Mouse (Mus musculus) 3134 (cell line): ENCODE measurements at regions not wholly inside any gene's neighbourhood (a gene's known extent, or its start where the extent isn't known, plus 50 kb on each side); places are given as distances from the start of the nearest gene placed in this dataset.
"Not testable (repeated sequence)": the region's sequence is repeated elsewhere in the genome, so short reads cannot be mapped to it uniquely, and the experiment has no call there.

Experiments
- DNase-seq: peaks from one replicate; pipeline ENCODE4 v3.0.0-alpha.2; 2011; ENCODE audit warnings: low spot score; ENCODE audit not compliant: insufficient read length; ENCODE audit errors: extremely low read depth

DNA sequence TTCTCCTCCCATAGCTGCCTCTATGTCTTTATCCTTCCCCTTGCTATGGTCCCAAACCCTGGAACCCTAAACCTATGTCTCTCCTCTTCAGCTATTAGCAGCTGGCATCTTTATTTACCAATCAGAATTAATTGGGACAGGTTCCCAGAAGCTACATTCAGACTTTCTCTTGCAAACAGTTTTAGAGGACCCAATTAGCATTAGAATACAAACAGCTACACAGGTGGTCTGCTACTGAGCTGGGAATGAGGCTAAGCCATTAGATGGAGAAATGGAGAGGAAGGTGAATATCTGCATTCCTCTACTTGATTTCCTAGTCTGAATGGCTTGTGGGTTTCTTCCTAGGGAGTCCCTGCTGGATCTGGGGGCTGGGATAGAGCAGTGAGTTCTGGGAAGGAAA, 611.9 kb downstream of the A830018L16Rik start:
- DNase-seq: no peak

DNA sequence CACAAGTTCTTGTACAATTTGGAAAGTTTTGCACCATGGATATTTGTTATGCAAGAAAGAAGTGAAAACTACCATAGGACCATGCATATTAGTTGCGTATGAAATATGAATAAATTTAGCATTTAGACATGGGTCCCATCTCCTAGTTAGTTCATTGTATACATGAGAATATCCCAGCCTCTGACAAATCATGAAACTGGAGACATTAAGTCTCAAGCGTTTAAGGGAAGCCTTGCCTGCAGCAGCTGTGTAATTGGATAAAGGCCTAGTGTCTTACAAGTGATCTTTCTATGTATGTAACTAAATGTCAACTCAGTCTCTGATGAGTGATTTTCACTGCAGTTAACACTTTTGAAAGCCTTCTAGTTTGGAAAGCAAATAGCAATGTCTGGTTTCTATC, 613.5 kb downstream of the A830018L16Rik start:
- no peak for DNase-seq

DNA sequence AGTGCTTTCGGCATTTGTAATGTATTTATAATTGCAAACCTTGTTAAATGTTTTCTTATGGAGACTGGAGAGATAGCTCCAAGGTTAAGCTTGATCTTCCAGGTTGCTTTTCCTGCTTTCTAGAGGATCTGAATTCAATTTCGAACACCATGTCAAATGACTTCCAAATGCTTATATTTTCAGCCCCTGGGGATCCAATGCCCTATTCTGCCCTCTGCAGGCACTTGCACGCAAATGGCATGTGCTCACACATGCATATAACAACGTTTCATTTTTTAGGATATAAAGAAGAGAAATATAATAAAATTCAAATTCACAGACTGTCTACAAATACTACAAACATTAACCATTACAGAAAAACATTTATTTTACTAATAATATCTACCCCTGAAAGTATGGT, 614.2 kb downstream of the A830018L16Rik start:
- DNase-seq: no peak

DNA sequence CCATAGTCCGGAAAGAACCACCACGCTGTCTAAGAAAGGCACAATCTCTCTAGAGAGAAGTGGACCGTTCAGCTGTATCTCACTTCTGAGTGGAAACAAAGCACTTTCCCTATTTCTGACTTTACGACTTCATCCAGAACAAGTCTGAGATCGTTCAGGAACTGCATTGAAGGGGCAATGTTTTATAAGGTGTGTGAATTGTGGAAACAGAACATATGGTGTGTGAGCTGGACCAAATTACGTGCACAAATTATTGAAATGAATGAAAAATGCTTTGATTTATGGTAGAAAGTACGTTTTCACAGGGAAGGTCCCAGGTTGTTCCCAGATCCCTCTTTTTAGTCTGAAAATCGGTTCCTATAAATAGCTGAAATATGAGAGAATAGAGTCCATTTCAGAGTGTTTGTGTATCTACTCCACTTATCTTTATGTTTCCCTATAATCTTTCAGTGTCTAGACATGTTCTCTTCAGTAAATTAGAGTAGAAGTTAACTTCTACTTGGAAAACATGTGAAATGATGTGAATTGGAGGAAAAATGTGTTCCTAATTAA, 638.1 kb downstream of the A830018L16Rik start:
- no peak for DNase-seq

DNA sequence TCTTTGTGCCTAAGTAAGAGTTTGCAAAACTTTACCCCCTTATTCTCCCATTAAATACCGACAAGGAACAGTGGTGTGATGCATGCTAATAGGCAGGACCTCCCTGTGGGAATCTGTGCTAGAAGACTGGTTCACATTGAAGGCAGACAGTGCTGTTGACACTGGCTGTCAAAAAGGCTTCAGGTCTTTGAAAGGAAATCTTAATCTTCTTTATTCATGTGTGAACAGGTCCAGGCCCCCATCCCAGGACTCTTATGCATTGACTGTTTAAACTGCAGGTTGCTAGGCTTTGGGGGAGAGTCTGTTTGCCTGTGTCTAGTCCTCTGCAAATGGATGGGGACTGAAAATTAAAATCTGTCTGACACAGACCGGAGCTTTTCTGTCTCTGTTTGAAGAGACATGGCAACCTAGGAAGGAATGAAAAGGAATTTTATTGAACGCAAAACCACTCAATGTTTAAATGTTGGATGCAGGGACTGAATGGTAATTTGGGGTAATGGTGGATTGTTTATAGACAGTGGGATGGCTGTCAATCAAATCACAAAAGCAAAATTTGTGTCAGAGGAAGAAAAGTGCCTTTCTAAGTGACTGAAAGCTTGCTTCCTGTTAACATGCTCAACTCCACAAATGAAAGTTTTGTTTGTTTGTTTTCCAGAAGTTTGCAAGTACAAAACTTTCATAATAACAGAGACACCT, 642.1 kb downstream of the A830018L16Rik start:
- DNase-seq: no peak

DNA sequence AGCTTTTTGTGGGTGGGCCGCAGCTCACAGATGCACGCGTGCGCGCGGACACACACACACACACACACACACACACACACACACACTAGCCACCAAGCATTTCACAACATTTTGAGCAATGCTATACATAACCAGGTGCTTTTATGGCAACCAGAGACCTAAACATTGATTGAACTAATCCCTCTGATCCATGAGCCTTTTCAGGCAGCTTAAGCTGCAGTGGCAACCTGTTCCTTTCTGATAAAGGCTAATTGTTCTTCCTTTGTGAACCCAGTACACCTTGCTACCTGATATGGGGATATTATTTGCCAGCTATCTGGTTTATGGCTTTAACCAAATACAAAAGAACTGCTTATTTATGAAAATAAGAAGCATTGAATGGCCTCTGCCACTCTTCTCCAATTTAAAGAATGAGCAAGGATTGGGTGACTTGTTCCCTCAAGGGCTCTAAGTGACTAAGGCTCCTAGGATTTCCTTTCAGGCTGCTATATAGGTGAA, 651.2 kb downstream of the A830018L16Rik start:
- no peak for DNase-seq

DNA sequence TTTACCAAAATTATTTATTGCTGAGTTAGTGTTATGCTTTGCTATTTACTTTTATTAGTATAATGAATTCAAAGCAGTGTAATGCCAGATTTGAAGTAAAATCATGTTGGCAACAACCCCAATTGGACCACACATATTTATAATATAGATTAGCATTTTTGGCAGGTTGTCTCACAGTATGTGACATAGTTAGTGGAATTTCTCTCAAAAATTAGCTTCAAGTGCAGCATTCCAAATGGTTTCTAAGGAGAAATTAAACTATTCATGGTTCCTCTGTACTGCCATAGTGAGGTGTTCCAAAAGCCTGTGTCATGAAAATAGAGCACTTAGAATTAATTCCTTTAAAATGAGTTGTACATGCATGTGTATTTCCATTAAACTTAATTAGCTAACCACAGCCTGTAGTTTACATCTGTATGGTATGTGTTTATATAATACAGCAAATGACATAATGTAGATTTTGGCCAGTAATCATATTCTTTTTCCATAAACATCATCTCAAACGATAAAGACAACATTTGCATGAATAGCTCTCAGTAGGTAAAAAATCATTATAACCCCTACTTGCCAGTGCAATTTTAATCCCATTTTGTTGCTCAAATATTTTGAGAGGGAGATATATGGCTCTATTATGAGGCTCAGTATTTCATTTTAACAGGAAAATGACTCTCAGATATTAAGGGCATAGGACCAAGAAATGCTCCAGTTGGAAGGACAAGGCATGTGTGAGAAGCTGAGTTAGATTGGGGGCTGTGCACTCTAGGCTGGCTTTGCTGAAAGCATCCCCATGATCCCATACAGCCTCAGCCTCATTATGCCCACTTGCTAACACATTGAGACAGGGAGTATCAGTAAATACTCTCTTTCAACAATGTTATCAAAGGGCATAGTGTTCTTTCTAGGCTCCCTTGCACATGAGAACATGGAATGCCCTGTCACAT, 678.9 kb downstream of the A830018L16Rik start:
- no peak for DNase-seq

DNA sequence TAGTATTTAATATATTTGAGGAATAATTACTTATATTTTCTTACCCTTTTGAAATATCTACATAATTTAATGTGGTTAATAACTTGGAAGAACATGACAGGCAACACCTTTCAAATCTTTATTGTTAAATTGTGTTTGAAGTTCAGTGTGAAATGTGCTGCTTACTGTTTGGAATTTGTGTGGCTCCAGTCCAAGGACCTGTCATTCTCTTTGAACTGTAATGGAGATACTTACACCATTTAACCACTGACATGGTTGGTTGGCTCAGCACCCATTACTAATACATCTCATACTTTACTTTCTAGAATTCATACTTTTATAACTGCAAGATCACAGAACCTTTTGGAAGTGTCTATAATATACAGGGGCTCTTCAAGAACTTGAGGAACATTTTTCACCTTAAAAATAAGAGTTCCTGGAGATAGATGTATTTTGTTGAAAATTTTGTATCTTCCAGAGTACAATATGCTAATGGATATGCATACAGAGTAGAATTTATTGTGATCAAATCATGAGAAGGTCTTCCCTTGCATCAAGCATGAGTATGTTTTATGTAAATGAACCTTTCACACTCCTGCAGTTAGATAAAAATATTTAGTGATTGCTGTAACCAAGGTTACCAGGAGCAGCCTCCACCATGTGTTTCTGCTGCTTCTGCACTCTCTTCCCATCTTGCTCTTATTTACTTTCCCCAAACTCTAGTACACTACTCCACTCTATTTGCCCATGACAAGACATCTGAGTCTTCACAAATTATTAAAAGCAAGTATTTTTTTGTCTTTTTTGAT, 701.3 kb downstream of the A830018L16Rik start:
- no peak for DNase-seq

DNA sequence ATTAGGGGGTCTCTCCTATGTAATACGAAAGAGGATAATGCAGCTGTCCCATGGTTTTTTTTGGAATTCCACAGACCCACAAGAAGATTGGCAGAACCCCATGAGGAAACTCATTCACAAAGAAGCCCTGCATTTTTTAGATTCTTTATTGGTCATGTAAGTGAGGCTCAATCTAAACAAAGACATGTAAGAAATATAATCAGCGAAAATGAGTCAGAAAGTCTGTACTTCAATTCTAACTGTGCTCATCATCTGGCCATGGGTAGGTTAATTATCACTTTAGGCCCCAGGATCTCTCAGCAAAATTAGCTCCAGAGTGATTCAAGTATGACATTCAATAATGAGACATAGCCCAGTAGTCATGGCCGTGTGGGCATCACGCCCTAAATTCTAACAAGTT, 703.2 kb downstream of the A830018L16Rik start:
- no peak for DNase-seq

DNA sequence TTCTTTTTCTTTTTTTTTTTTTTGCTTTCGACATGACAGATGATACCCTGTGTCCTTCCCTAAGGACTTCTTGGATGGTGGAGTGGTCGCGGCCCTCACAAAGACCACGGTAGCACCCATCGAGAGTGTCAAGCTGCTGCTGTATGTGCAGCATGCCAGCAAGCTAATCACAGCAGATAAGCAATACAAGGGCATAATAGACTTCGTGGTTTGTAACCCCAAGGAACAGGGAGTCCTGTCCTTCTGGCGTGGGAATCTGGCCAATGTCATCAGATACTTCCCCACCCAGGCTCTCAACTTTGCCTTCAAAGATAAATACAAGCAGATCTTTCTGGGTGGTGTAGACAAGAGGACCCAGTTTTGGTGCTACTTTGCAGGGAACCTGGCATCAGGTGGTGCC, 707.0 kb downstream of the A830018L16Rik start:
- DNase-seq: no peak

DNA sequence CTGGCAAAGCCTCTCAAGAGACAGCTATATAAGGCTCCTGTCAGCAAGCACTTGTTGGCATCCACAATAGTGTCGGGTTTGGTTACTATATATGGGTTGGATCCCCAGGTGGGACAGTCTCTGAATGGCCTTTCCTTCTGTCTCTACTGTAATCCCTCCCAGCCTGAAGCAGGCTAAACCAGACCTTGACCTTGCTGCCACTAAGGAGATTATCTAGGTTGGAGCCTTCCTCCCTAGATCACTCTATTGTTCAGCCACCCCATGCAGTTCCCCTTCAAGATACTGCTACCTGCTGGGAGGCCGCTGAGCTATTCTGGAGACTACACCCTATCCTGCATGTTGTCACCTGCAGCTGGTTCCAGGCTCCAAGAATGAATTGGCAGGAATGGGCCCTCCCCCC, 712.7 kb downstream of the A830018L16Rik start:
- DNase-seq: not testable (repeated sequence)

DNA sequence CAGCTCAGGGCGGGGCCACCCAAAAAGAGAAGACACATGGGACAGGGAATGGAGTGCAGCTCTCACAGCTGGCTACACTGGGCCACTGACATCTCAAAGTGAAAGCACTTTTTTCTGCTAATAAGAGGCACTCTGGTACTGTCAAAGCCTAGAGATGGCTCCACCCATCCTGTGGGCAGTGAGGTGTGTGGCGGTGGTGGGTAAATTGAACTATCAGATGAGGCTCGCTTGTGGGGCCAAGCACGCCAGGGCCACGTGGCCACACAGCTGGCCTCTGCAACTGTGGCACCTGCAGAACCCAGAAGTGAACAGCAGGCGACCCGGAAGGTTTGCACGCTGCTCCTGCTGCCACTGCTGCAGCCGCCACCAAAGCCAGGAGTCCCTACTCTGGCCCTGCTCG, 756.6 kb downstream of the A830018L16Rik start:
- peak; percentile 1 for DNase-seq

DNA sequence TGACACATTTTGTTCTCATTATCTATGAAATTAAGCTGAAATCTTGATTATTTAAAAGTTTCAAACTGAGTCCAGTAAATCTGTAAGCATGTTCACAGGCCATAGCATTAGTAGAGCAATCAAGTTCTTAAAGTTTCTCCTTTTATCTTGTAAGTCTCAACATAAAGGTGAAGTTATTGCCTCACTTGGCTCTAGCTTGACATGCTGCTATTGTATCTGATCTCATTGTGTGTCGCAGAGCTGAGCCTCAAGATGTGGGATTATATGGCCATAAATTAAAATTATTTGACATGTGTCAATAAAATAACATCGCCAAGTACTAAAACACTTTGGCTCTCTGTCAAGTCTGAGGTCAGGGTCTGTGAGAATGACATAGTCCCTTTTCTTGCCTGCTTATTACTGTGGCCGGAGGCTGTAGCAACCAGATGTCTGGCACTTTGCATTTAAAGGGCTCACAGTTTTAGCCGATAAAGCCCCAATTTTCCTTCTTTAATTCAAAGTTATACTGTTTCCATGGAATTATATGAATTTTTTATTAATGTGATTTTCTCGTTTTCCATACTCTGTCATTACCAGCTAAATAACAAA, 775.8 kb downstream of the A830018L16Rik start:
- DNase-seq: no peak

DNA sequence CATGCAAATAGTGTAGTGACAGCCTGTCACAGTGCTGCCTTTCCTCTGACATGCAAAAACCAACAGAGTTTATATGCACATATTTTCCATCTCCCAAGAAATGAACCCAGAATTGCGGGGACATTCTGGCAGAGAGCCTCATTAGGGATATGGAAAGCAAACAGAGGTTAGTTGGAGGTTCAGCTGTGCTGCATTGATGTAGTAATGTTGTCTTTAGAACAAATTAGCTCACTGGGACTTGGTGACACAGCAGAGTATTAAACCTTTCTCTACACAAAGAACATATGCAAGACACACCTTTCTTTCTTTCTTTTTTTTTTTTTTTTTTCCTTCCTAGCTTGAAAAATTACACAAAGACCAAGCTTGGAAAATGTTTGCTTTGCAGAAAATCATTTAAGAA, 778.7 kb downstream of the A830018L16Rik start:
- DNase-seq: no peak

DNA sequence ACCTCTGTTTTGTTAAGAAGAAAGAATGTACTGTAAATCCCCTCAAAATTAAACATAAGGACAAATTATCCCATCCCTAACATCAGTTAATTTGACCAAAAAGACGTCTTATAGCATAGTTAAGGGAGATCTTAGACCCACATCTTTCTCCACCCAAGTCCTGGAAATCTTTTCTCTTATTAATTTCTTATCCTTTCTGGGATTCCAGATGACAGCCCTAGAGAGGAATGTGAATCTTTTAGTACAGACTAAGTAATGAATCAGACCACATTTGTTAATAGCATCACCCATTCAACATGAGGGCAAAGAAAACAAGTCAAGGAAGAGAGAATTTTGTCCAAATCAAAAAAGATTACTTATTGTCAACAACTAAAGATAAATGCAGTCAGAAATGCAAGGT, 817.2 kb downstream of the A830018L16Rik start:
- DNase-seq: no peak

DNA sequence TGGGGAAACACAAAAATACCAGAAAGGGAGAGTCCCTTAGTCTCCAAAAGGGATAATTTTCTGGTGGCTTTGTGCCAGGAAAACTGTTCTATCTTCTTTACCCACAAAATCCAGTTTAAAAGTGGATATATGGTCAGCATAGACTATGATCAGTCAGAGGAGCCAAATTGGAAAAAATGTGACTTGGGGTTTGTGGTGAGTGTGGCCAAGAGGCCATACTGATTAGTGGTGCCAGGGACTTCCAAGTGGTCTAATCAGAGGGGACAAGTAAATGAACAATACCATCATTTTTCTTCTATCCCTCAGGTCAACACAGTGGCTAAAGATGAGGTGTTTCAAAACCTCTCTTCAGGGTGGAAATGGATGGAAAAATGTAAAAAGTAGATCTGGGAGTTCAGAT, 828.2 kb downstream of the A830018L16Rik start:
- DNase-seq: no peak

DNA sequence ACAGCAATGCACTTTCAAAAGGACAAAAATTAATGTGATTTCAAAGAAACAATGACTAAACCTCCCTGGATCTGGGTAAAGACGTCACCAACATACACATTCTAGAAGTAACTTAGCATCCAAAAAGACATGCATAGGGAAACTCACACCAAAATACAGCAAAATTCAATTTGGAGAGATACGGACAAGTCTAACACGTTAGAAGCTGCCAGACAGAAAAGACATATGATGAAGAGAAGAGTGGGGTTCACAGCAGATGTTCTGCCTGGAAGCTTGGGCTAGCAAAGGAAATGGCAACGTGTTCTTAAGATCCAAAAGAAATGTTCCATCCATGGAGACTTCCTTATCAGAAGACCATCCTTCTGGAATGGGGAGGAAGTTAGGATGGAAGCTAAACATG, 868.6 kb downstream of the A830018L16Rik start:
- no peak for DNase-seq

DNA sequence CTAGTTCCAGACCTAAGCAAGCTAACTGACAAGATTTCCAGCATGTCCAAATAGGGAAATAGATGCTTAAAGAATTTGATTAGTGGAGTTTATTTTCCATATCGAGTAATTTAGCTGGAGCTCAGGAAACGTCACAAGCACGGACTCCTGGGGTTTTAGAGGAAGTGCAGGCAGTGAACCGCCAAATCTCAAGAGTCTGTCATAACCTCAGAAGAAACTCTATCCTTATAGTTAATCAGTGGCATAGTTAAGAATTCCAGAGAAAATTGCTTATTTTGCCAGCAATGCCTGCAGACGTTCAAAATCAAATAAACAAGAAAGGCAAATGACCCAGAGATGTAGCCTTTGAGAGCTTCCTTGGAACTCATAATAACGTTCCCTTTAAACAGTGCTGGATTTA, 871.6 kb downstream of the A830018L16Rik start:
- no peak for DNase-seq

DNA sequence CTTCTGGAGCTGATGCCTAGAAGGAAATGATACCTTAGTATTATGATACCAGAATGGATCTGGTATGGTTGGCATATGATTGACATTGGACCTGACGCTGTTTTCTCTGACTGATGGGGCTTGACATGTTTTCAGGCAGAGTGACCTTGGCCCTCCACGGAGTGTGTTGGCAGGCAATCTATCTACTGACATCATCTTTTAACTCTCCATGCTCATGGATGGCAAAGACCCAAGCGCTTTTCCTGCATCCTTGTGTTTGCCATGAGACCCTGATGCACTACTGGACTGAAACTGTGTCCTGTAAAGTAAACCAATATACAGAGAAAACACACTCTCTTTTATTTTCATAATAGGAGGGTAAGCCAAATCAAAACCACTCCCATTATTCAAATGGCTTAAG, 872.1 kb downstream of the A830018L16Rik start:
- no peak for DNase-seq

DNA sequence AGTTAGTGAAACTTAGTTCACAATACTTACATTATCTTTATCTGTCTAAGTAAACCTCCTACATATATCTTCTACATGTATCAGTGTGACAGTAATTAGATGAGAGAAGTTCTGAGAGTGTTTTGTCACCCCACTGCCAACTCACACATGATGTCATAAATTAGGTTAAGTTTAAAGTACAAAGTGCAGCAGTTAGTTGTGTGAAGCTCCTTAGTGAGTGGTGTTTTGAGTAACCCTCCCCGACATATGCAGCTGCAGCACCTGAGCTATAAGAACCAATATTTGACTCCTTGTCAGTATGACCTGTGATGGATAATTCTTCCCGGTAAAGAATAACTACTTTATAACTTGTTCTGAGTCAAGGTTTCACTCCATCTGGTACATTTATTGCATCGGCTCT, 874.6 kb downstream of the A830018L16Rik start:
- no peak for DNase-seq
